Mouse (Mus musculus) ES-E14 (cell line): ENCODE measurements around the gene Gng7.

Experiments used
- CHD2 ChIP-seq: IDR thresholded peaks from 2 replicates; pipeline ENCODE4 v1.6.1; 2014; ENCODE audit warnings: mild to moderate bottlenecking, low read depth, low read length, inconsistent platforms
- HCFC1 ChIP-seq: IDR thresholded peaks from 2 replicates; pipeline ENCODE4 v1.6.1; 2012; ENCODE audit warnings: low read length, inconsistent platforms, borderline replicate concordance; ENCODE audit not compliant: insufficient read depth
- MAFK ChIP-seq: IDR thresholded peaks from 2 replicates; pipeline ENCODE4 v1.6.1; 2014; ENCODE audit warnings: mild to moderate bottlenecking, low read depth, low read length, inconsistent platforms; ENCODE audit not compliant: insufficient read depth
- ZC3H11A ChIP-seq: IDR thresholded peaks from 2 replicates; pipeline ENCODE4 v1.6.1; 2012; ENCODE audit warnings: low read depth, mild to moderate bottlenecking, inconsistent platforms, low read length, borderline replicate concordance
- ZNF384 ChIP-seq: IDR thresholded peaks from 2 replicates; pipeline ENCODE4 v1.6.1; 2012; ENCODE audit warnings: low read depth, low read length, inconsistent platforms

DNA sequence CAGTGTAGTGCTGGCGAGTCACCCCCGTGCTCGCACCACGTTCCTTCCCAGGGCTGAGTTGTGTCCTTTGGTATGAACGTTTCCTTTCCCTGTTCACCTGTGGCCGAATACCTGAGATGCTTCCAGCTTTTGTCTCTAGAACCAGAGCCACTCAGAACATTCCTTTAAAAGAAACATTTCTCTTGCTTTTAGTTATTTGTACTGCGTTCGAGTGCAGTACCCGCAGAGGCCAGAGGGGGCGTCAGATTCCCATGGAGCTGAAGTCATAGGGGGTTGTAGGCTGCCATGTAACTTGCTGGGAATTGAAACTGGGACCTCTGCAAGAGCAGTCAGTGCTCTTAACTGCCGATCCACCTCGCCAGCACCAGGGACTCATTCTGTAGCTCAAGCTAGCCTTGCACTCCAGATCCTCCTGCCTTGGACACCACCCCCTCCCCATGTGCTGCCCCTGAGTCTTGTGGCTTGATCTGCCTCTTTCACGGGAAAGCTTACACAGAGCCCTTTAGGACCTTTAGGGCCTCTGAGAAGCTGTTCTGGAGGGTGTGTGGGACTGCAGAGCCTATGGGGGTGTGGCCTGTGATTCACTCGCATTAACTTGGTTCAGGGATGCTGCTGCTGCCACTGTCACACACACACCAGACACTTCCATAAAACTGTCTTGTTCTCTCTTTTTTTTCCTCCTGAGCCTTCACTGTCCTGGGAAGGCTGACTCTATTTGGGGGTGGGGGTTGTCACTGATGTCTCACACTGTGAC lies 67.9 kb downstream of the Gng7 start:
- no peak for TF ChIP-seq CHD2
- no peak for TF ChIP-seq HCFC1
- TF ChIP-seq MAFK = no peak
- no peak for TF ChIP-seq ZC3H11A
- TF ChIP-seq ZNF384 = no peak
